Mouse (Mus musculus) urinary bladder, adult 18-20 months (tissue): ENCODE measurements around the gene Prpf3.
"Not testable (repeated sequence)": the region's sequence is repeated elsewhere in the genome, so short reads cannot be mapped to it uniquely, and the experiment has no call there.

ENCODE experiments used
- DNase-seq, 2 experiments: peaks; one replicate each; pipeline ENCODE4 v3.0.0; 2022; ENCODE audit warnings: low spot score in 2 of 2, mixed read lengths in 2 of 2

The Prpf3 gene

GRCm38 (mm10) chr3:95820046-95821010 lies 35.4 kb downstream of the Prpf3 start:
- no peak for DNase-seq

GRCm38 (mm10) chr3:95819351-95819985 lies 36.2 kb downstream of the Prpf3 start:
- peak; percentile 95 to 100 for DNase-seq

GRCm38 (mm10) chr3:95818571-95819288 lies 37.0 kb downstream of the Prpf3 start, which contains the start of gene Rprd2:
Rprd2 (minus strand) TSS chr3:95818863.
- DNase-seq = peak; percentile 66 to 77

GRCm38 (mm10) chr3:95818026-95818511 lies 37.6 kb downstream of the Prpf3 start:
- peak; percentile 28 to 43 for DNase-seq

GRCm38 (mm10) chr3:95816681-95817080 lies 39.0 kb downstream of the Prpf3 start:
- DNase-seq = no peak

- DNase-seq = no peak
Observed at GRCm38 (mm10) chr3:95808384-95808783, 47.3 kb downstream of the Prpf3 start.

- DNase-seq = not testable (repeated sequence)
Observed at GRCm38 (mm10) chr3:95807630-95808029, 48.1 kb downstream of the Prpf3 start.

GRCm38 (mm10) chr3:95806677-95807076 lies 49.0 kb downstream of the Prpf3 start:
- no peak for DNase-seq

GRCm38 (mm10) chr3:95803851-95804250 lies 51.8 kb downstream of the Prpf3 start:
- DNase-seq = no peak

- DNase-seq = no peak
Observed at GRCm38 (mm10) chr3:95798756-95799155, 56.9 kb downstream of the Prpf3 start.

- no peak for DNase-seq
Observed at GRCm38 (mm10) chr3:95794299-95794698, 61.4 kb downstream of the Prpf3 start.

- no peak for DNase-seq
Observed at GRCm38 (mm10) chr3:95793662-95794061, 62.0 kb downstream of the Prpf3 start.

GRCm38 (mm10) chr3:95785501-95785900 lies 70.2 kb downstream of the Prpf3 start:
- DNase-seq = no peak
